Mouse (Mus musculus) embryo, embryonic 10.5 days (tissue): ENCODE data around the gene Pecam1.
"Not testable (repeated sequence)": the region's sequence is repeated elsewhere in the genome, so short reads cannot be mapped to it uniquely, and the experiment has no call there.

Experiments
- DNase-seq: peaks from one replicate; pipeline ENCODE4 v3.0.0-alpha.2; 2015; ENCODE audit warnings: low spot score

Gene Pecam1

GRCm38 (mm10) chr11:106750121-106750751, at the start of gene Pecam1:
Gene Pecam1 (minus strand): TSS chr11:106750628.
- no peak for DNase-seq

GRCm38 (mm10) chr11:106795679-106796078, 45.3 kb upstream of the Pecam1 start:
- DNase-seq: no peak

GRCm38 (mm10) chr11:106793846-106794245, 43.4 kb upstream of the Pecam1 start:
- no peak for DNase-seq

GRCm38 (mm10) chr11:106789649-106790048, 39.2 kb upstream of the Pecam1 start:
- peak; percentile 76 for DNase-seq

GRCm38 (mm10) chr11:106788775-106789459, 38.5 kb upstream of the Pecam1 start, which contains the start of the genes Ddx5 and Cep95:
Gene Ddx5 (minus strand): TSS chr11:106789185.
Gene Cep95 (plus strand): TSS chr11:106789252.
- DNase-seq: peak; percentile 99

GRCm38 (mm10) chr11:106788026-106788774, 37.8 kb upstream of the Pecam1 start:
- peak; percentile 99 for DNase-seq

GRCm38 (mm10) chr11:106787131-106788025, 37.0 kb upstream of the Pecam1 start:
- peak; percentile 89 for DNase-seq

GRCm38 (mm10) chr11:106785043-106785442, 34.6 kb upstream of the Pecam1 start:
- DNase-seq: no peak

GRCm38 (mm10) chr11:106784476-106784875, 34.0 kb upstream of the Pecam1 start:
- no peak for DNase-seq

GRCm38 (mm10) chr11:106782841-106783764, 32.7 kb upstream of the Pecam1 start:
- DNase-seq: no peak

- DNase-seq: not testable (repeated sequence)
Observed at GRCm38 (mm10) chr11:106782271-106782670, 31.8 kb upstream of the Pecam1 start.

GRCm38 (mm10) chr11:106780590-106781220, 30.3 kb upstream of the Pecam1 start:
- DNase-seq: no peak

- DNase-seq: no peak
Observed at GRCm38 (mm10) chr11:106780089-106780425, 29.6 kb upstream of the Pecam1 start.

GRCm38 (mm10) chr11:106779388-106780088, 29.1 kb upstream of the Pecam1 start, which contains the start of gene Polg2:
Gene Polg2 (minus strand): TSS chr11:106779537.
- peak; percentile 95 for DNase-seq

GRCm38 (mm10) chr11:106778589-106779387, 28.4 kb upstream of the Pecam1 start:
- peak; percentile 50 for DNase-seq

GRCm38 (mm10) chr11:106778132-106778531, 27.7 kb upstream of the Pecam1 start:
- DNase-seq: no peak

- no peak for DNase-seq
Observed at GRCm38 (mm10) chr11:106777395-106777794, 27.0 kb upstream of the Pecam1 start.

- no peak for DNase-seq
Observed at GRCm38 (mm10) chr11:106776960-106777359, 26.5 kb upstream of the Pecam1 start.

- no peak for DNase-seq
Observed at GRCm38 (mm10) chr11:106773061-106773460, 22.6 kb upstream of the Pecam1 start.
